Mouse (Mus musculus) lung, adult 2 months (tissue): Measurements from ENCODE around the gene Gm8879. TPM values are rescaled to one million over a fixed set of nuclear protein-coding genes. Genes with fewer than 3 reads are reported as not detected.
"Not testable (repeated sequence)": the region's sequence is repeated elsewhere in the genome, so short reads cannot be mapped to it uniquely, and the experiment has no call there.

Experiments
- DNase-seq: peaks from one replicate; pipeline ENCODE4 v3.0.0; 2022
- H3K4me1 ChIP-seq: fragments of 200-500 bp; 2 replicates; pipeline ENCODE4 v1.6.1; 2011; ENCODE audit warnings: low read length; ENCODE audit not compliant: control insufficient read depth, insufficient read depth
- H3K4me3 ChIP-seq: fragments of 200-500 bp; replicated peaks from 2 replicates; pipeline ENCODE3; 2011; ENCODE audit warnings: low read depth, mild to moderate bottlenecking, control low read depth, low read length; ENCODE audit errors: extremely low read depth
- WGBS: fragments of 180-500 bp; shearing (Covaris S2); methylation state at CpG from one replicate; pipeline ENCODE4 v1.1.7; 2018; 5-methylcytosine and 5-hydroxymethylcytosine counted together
- polyA plus RNA-seq: library from polyadenylated mRNA; depleted of rRNA; stranded (reverse); fragments of >200 nt; gene quantifications from 2 replicates; pipeline ENCODE4 v1.2.3, GENCODE M21; 2012; rRNA removed

The Gm8879 gene
- not detected in 2 replicates for polyA plus RNA-seq

GRCm38 (mm10) chr5:11127334-11127733 is at the start of gene Gm8879:
Gene Gm8879, plus strand, starts transcription at chr5:11127634.
- not testable (repeated sequence) for H3K4me1 ChIP-seq, DNase-seq, H3K4me3 ChIP-seq
- WGBS: no CpG with 5 or more reads among the region's 3 CpGs

- WGBS: 92% methylated on average over 12 of the region's 12 CpGs
Measured at GRCm38 (mm10) chr5:11138031-11138430, 10.6 kb downstream of the Gm8879 start.

More at GRCm38 (mm10) chr5:11138031-11138430, 10.6 kb downstream of the Gm8879 start:
- DNase-seq, H3K4me3 ChIP-seq, H3K4me1 ChIP-seq: not testable (repeated sequence)

Other genes with a start within 250 kb of the Gm8879 start
- gene Gm8871, start 179.8 kb upstream of the Gm8879 start, polyA plus RNA-seq: not detected in 2 replicates
- not detected in 2 replicates for gene Gm8857, start 179.8 kb upstream of the Gm8879 start, polyA plus RNA-seq
- gene Gm5861, start 55.4 kb downstream of the Gm8879 start, polyA plus RNA-seq: not detected in 2 replicates
- not detected in 2 replicates for gene Gm8890, start 128.4 kb downstream of the Gm8879 start, polyA plus RNA-seq
- not detected in 2 replicates for gene Speer1, start 213.9 kb downstream of the Gm8879 start, polyA plus RNA-seq